ENCODE assay signal across 8 mouse cellular contexts in genomic region chr7:142580121-142580879, GRCm38 (mm10). TPM values are rescaled to one million over a fixed set of nuclear protein-coding genes. Genes with fewer than 3 reads are reported as not detected.
DNase-seq lines count a peak whose midpoint lies in the region; ATAC-seq and TF ChIP-seq lines count a peak whose summit lies in the region.

No protein-coding gene starts in this region.

- 44% methylated on average over 26 of the region's 26 CpGs for WGBS in embryonic facial prominence, embryonic 13.5 days
- WGBS in heart, embryonic 14.5 days, result 52% methylated on average over 26 of the region's 26 CpGs
- WGBS in kidney, postnatal 0 days, result 39% methylated on average over 26 of the region's 26 CpGs
- WGBS in liver, embryonic 11.5 days, result 50% methylated on average over 26 of the region's 26 CpGs
- WGBS in thymus, adult 2 months, result 51% methylated on average over 26 of the region's 26 CpGs

- H3K79me2 ChIP-seq in myocyte (ENCODE audit: control insufficient read depth, insufficient read depth), result no peaks in the 10 kb centered on the region

- TF ChIP-seq POLR2A in myocyte (IDR thresholded peaks at IDR 0.05; ENCODE audit: insufficient read length, low read depth), result no peak
- no peak for TF ChIP-seq POLR2A in thymus, adult 2 months (IDR thresholded peaks at IDR 0.05; ENCODE audit: control insufficient read depth, extremely low read depth, insufficient read depth, low read length, poor library complexity)

- no peak overlapping the region for H3ac ChIP-seq in myocyte (ENCODE audit: control insufficient read depth, insufficient read length)

- H3K4me2 ChIP-seq in embryonic facial prominence, embryonic 13.5 days, result peak overlapping the region; percentile 66
- H3K4me2 ChIP-seq in heart, embryonic 14.5 days (ENCODE audit: low read length), result peak overlapping the region; percentile 76
- peak overlapping the region; percentile 60 for H3K4me2 ChIP-seq in kidney, postnatal 0 days (ENCODE audit: low read length)
- H3K4me2 ChIP-seq in liver, embryonic 11.5 days, result peak overlapping the region; percentile 64
- H3K4me2 ChIP-seq in myocyte (ENCODE audit: low read depth), result peak overlapping the region; percentile 93

- peaks cover 5% of the 10 kb centered on the region; the same call in 1 of the 2 replicates for H3K36me3 ChIP-seq in embryonic facial prominence, embryonic 13.5 days
- peaks cover 9% of the 10 kb centered on the region; the same call in 1 of the 2 replicates for H3K36me3 ChIP-seq in heart, embryonic 14.5 days (ENCODE audit: control insufficient read depth, insufficient read depth, low read length)
- no peaks in the 10 kb centered on the region for H3K36me3 ChIP-seq in kidney, postnatal 0 days (ENCODE audit: insufficient read depth, low read length)
- no peaks in the 10 kb centered on the region for H3K36me3 ChIP-seq in liver, embryonic 11.5 days (ENCODE audit: control insufficient read depth, insufficient read depth, low read length)
- no peaks in the 10 kb centered on the region for H3K36me3 ChIP-seq in myocyte (ENCODE audit: control insufficient read depth, insufficient read depth)
- no peaks in the 10 kb centered on the region for H3K36me3 ChIP-seq in thymus, adult 2 months (ENCODE audit: control insufficient read depth, insufficient read depth, low read length)

- TF ChIP-seq CTCF in kidney, postnatal 0 days (IDR thresholded peaks at IDR 0.05; ENCODE audit: low read depth), result peak; percentile 68
- TF ChIP-seq CTCF in thymus, adult 2 months (IDR thresholded peaks at IDR 0.05; ENCODE audit: borderline replicate concordance, control insufficient read depth, extremely low read depth, insufficient read depth, low read length, poor library complexity), result no peak

- no peak overlapping the region for H3K27ac ChIP-seq in embryonic facial prominence, embryonic 13.5 days
- H3K27ac ChIP-seq in heart, embryonic 14.5 days (replicated peaks in 1 of 2; ENCODE audit: control insufficient read depth in 1 of 2, insufficient read depth in 1 of 2, low read depth in 2 of 2, low read length in 2 of 2), result no peak overlapping the region
- H3K27ac ChIP-seq in kidney, postnatal 0 days, result no peak overlapping the region
- H3K27ac ChIP-seq in liver, embryonic 11.5 days (ENCODE audit: low read depth, low read length), result no peak overlapping the region
- no peak overlapping the region for H3K27ac ChIP-seq in thymus, adult 2 months (ENCODE audit: control insufficient read depth, insufficient read depth, low read length)

- H3K4me3 ChIP-seq in embryonic facial prominence, embryonic 13.5 days, result peak overlapping the region; percentile 33
- peak overlapping the region; percentile 30 to 34 for H3K4me3 ChIP-seq in heart, embryonic 14.5 days (ENCODE audit: control insufficient read depth in 1 of 2, insufficient read depth in 1 of 2, low read depth in 1 of 2, low read length in 2 of 2)
- peak overlapping the region; percentile 21 for H3K4me3 ChIP-seq in kidney, postnatal 0 days (replicated peaks; ENCODE audit: low read depth, low read length)
- peak overlapping the region; percentile 20 for H3K4me3 ChIP-seq in liver, embryonic 11.5 days (ENCODE audit: low read depth, low read length)
- peak overlapping the region; percentile 8 for H3K4me3 ChIP-seq in myocyte
- peak overlapping the region; percentile 38 for H3K4me3 ChIP-seq in thymus, adult 2 months (ENCODE audit: control insufficient read depth, insufficient read depth, low read length)

- H3K4me1 ChIP-seq in embryonic facial prominence, embryonic 13.5 days, result peaks cover 40% of the 10 kb centered on the region
- H3K4me1 ChIP-seq in heart, embryonic 14.5 days (ENCODE audit: control insufficient read depth in 2 of 2, insufficient read depth in 2 of 2, low read length in 2 of 2), result peaks cover 9 to 19% of the 10 kb centered on the region in 2 experiments
- H3K4me1 ChIP-seq in kidney, postnatal 0 days (replicated peaks; ENCODE audit: insufficient read depth, low read length), result peaks cover 15% of the 10 kb centered on the region; the same call in 1 of the 2 replicates
- H3K4me1 ChIP-seq in liver, embryonic 11.5 days (replicated peaks; ENCODE audit: control insufficient read depth, insufficient read depth, low read length), result peaks cover 12% of the 10 kb centered on the region; the same call in 1 of the 2 replicates
- H3K4me1 ChIP-seq in thymus, adult 2 months (replicated peaks; ENCODE audit: control insufficient read depth, insufficient read depth, low read length), result peaks cover 4% of the 10 kb centered on the region; the same call in 1 of the 2 replicates

- peak overlapping the region; percentile 61 for H3K9ac ChIP-seq in embryonic facial prominence, embryonic 13.5 days
- H3K9ac ChIP-seq in heart, embryonic 14.5 days (ENCODE audit: low read length), result peak overlapping the region; percentile 54
- no peak overlapping the region for H3K9ac ChIP-seq in kidney, postnatal 0 days (ENCODE audit: low read depth, low read length)
- no peak overlapping the region for H3K9ac ChIP-seq in liver, embryonic 11.5 days (ENCODE audit: low read depth, low read length)

- peak; percentile 42 for DNase-seq in 3T3-L1 (ENCODE audit: low read depth, low spot score)
- peak; percentile 8 for DNase-seq in adrenal gland, adult 8-10 months
- DNase-seq in kidney, postnatal 0 days (ENCODE audit: low spot score), result peak; percentile 78
- DNase-seq in liver, embryonic 11.5 days (ENCODE audit: low spot score), result no peak
- peak; percentile 51 for DNase-seq in thymus, adult 2 months

- no peaks in the 10 kb centered on the region for H3K27me3 ChIP-seq in embryonic facial prominence, embryonic 13.5 days
- H3K27me3 ChIP-seq in heart, embryonic 14.5 days (ENCODE audit: control insufficient read depth, insufficient read depth, low read length), result no peaks in the 10 kb centered on the region
- H3K27me3 ChIP-seq in kidney, postnatal 0 days (ENCODE audit: insufficient read depth, low read length), result no peaks in the 10 kb centered on the region
- H3K27me3 ChIP-seq in liver, embryonic 11.5 days (replicated peaks; ENCODE audit: control insufficient read depth, insufficient read depth, low read length), result no peaks in the 10 kb centered on the region
- H3K27me3 ChIP-seq in myocyte (ENCODE audit: control insufficient read depth, insufficient read depth, insufficient read length), result no peaks in the 10 kb centered on the region
- H3K27me3 ChIP-seq in thymus, adult 2 months (ENCODE audit: control insufficient read depth, insufficient read depth, low read length), result no peaks in the 10 kb centered on the region

- no peak for ATAC-seq in embryonic facial prominence, embryonic 13.5 days (ENCODE audit: insufficient number of reproducible peaks, insufficient read depth, low FRiP score, low TSS enrichment, low read depth)
- no peak for ATAC-seq in heart, embryonic 14.5 days (ENCODE audit: insufficient number of reproducible peaks, insufficient read depth, low FRiP score, low read depth)
- ATAC-seq in kidney, postnatal 0 days (replicated peaks; ENCODE audit: low FRiP score, low read depth), result 0 out of 2 replicates have a peak, but pooled peaks have one; percentile 30
- 0 out of 2 replicates have a peak, but pooled peaks have one; percentile 32 for ATAC-seq in liver, embryonic 11.5 days (replicated peaks; ENCODE audit: low FRiP score)

- H3K9me3 ChIP-seq in embryonic facial prominence, embryonic 13.5 days, result peaks cover 27% of the 10 kb centered on the region
- H3K9me3 ChIP-seq in heart, embryonic 14.5 days (ENCODE audit: control insufficient read depth, low read length), result peaks cover 16% of the 10 kb centered on the region; the same call in 1 of the 2 replicates
- 0 out of 2 replicates have a peak, but pooled peaks cover 6% of the 10 kb centered on the region for H3K9me3 ChIP-seq in kidney, postnatal 0 days (replicated peaks; ENCODE audit: low read length)
- H3K9me3 ChIP-seq in liver, embryonic 11.5 days (ENCODE audit: control insufficient read depth, low read length), result 0 out of 2 replicates have a peak, but pooled peaks cover 12% of the 10 kb centered on the region

TF ChIP-seq in myocyte, 11 proteins besides CTCF, POLR2A, EP300 and RAD21:
- TF ChIP-seq USF1 (IDR thresholded peaks at IDR 0.05; ENCODE audit: low read depth), result no peak

RNA-seq across cellular contexts. Expression of gene Mrpl23, which starts 47.8 kb away (rescaled TPM):
- 10 to 100 TPM in 1 of 4 experiments, 1 to 10 TPM in 3; 2.2 to 13.7 (median 4.8) TPM for total RNA-seq in adrenal gland, adult 8-10 months (2022)
- polyA plus RNA-seq in embryonic facial prominence, embryonic 13.5 days (2015; fragmentation: Nextera tagmentation; extraction: Ambion mirVana), result 36.0 and 36.7 TPM in 2 replicates
- 23.5 and 23.8 TPM in 2 replicates for polyA plus RNA-seq in heart, embryonic 14.5 days (2014; fragmentation: Nextera tagmentation; extraction: Ambion mirVana)
- polyA plus RNA-seq in kidney, postnatal 0 days (2015; fragmentation: Nextera tagmentation; extraction: Ambion mirVana), result 21.3 and 22.6 TPM in 2 replicates
- polyA plus RNA-seq in liver, embryonic 11.5 days (2014; fragmentation: Nextera tagmentation; extraction: Ambion mirVana), result 20.8 and 22.2 TPM in 2 replicates
- polyA plus RNA-seq in myocyte (2012; fragmentation: generic; extraction: Trizol), result 73.3 TPM
- 16.7 and 21.3 TPM in 2 replicates for polyA plus RNA-seq in thymus, adult 2 months (2012; rRNA removed)

Comparison
In these comparisons a context has a peak if more than half of its experiments do, and no peak if none do; other contexts are left out.
1. ATAC-seq: peak in kidney, postnatal 0 days (single experiment) and liver, embryonic 11.5 days (single experiment); none in embryonic facial prominence, embryonic 13.5 days (single experiment) and heart, embryonic 14.5 days (single experiment).
2. H3K9ac ChIP-seq: peak in embryonic facial prominence, embryonic 13.5 days (single experiment) and heart, embryonic 14.5 days (single experiment); none in kidney, postnatal 0 days (single experiment) and liver, embryonic 11.5 days (single experiment).
3. Peak in every context shown above with its lines, with median percentiles within 50 percentile points of each other: H3K4me2 ChIP-seq and H3K4me3 ChIP-seq.